Mouse (Mus musculus): ENCODE results near the gene Zfp536. TPM values are rescaled to one million over a fixed set of nuclear protein-coding genes. Genes with fewer than 3 reads are reported as not detected.

Gene Zfp536
- polyA plus RNA-seq, 1 experiment, result not detected

GRCm38 (mm10) chr7:37490312-37490711, 283.1 kb downstream of the Zfp536 start:
- TF ChIP-seq USF1 (IDR thresholded peaks at IDR 0.05; ENCODE audit: low read depth) (no peak), MYOG (IDR thresholded peaks at IDR 0.05; ENCODE audit: control insufficient read depth, extremely low read depth, insufficient read length) (no peak), MYOD1 (IDR thresholded peaks at IDR 0.05; ENCODE audit: control insufficient read depth, insufficient read length, low read depth) (no peak), CTCF (IDR thresholded peaks at IDR 0.05; ENCODE audit: control insufficient read depth, insufficient read depth, insufficient read length) (no peak), FOSL1 (IDR thresholded peaks at IDR 0.05; ENCODE audit: insufficient read depth, low read length, poor library complexity, severe bottlenecking) (no peak), MAX (IDR thresholded peaks at IDR 0.05) (no peak), CEBPB (IDR thresholded peaks at IDR 0.05; ENCODE audit: low read depth) (no peak)
- H3K27me3 ChIP-seq (ENCODE audit: control insufficient read depth, insufficient read depth, insufficient read length), result no peaks in the 10 kb centered on the region
- H3K79me2 ChIP-seq (ENCODE audit: control insufficient read depth, insufficient read depth), result no peaks in the 10 kb centered on the region
- no peaks in the 10 kb centered on the region for H3K79me3 ChIP-seq (ENCODE audit: low read depth)
- H3K4me3 ChIP-seq (ENCODE audit: insufficient read depth, poor library complexity, severe bottlenecking), result no peak overlapping the region
- no peaks in the 10 kb centered on the region for H3K36me3 ChIP-seq (ENCODE audit: control insufficient read depth, insufficient read depth)
- H3ac ChIP-seq (ENCODE audit: control insufficient read depth, insufficient read length, low read depth), result no peak overlapping the region

GRCm38 (mm10) chr7:37484946-37485345, 288.5 kb downstream of the Zfp536 start:
- Histone ChIP-seq H3K36me3 (ENCODE audit: control insufficient read depth, insufficient read depth) (no peaks in the 10 kb centered on the region), H3ac (ENCODE audit: control insufficient read depth, insufficient read length, low read depth) (no peak overlapping the region), H3K79me3 (ENCODE audit: low read depth) (no peaks in the 10 kb centered on the region), H3K27me3 (ENCODE audit: control insufficient read depth, insufficient read depth, insufficient read length) (no peaks in the 10 kb centered on the region), H3K4me3 (ENCODE audit: insufficient read depth, poor library complexity, severe bottlenecking) (no peak overlapping the region), H3K79me2 (ENCODE audit: control insufficient read depth, insufficient read depth) (no peaks in the 10 kb centered on the region)
- TF ChIP-seq USF1 (IDR thresholded peaks at IDR 0.05; ENCODE audit: low read depth), result no peak

- Histone ChIP-seq H3K79me3 (ENCODE audit: low read depth) (no peaks in the 10 kb centered on the region), H3K27me3 (ENCODE audit: control insufficient read depth, insufficient read depth, insufficient read length) (no peaks in the 10 kb centered on the region), H3ac (ENCODE audit: control insufficient read depth, insufficient read length, low read depth) (no peak overlapping the region), H3K4me3 (ENCODE audit: insufficient read depth, poor library complexity, severe bottlenecking) (no peak overlapping the region), H3K79me2 (ENCODE audit: control insufficient read depth, insufficient read depth) (no peaks in the 10 kb centered on the region), H3K36me3 (ENCODE audit: control insufficient read depth, insufficient read depth) (no peaks in the 10 kb centered on the region)
- TF ChIP-seq CTCF (IDR thresholded peaks at IDR 0.05; ENCODE audit: control insufficient read depth, insufficient read depth, insufficient read length), result no peak
- no peak for TF ChIP-seq FOSL1 (IDR thresholded peaks at IDR 0.05; ENCODE audit: insufficient read depth, low read length, poor library complexity, severe bottlenecking)
- no peak for TF ChIP-seq MYOD1 (IDR thresholded peaks at IDR 0.05; ENCODE audit: control insufficient read depth, insufficient read length, low read depth)
- TF ChIP-seq CEBPB (IDR thresholded peaks at IDR 0.05; ENCODE audit: low read depth), result no peak
- no peak for TF ChIP-seq MAX (IDR thresholded peaks at IDR 0.05)
- no peak for TF ChIP-seq MYOG (IDR thresholded peaks at IDR 0.05; ENCODE audit: control insufficient read depth, extremely low read depth, insufficient read length)
- TF ChIP-seq USF1 (IDR thresholded peaks at IDR 0.05; ENCODE audit: low read depth), result no peak
Measured at GRCm38 (mm10) chr7:37482564-37482963, 290.9 kb downstream of the Zfp536 start.

GRCm38 (mm10) chr7:37481165-37481564, 292.3 kb downstream of the Zfp536 start:
- H3K79me2 ChIP-seq (ENCODE audit: control insufficient read depth, insufficient read depth), result no peaks in the 10 kb centered on the region
- H3K79me3 ChIP-seq (ENCODE audit: low read depth), result no peaks in the 10 kb centered on the region
- no peaks in the 10 kb centered on the region for H3K36me3 ChIP-seq (ENCODE audit: control insufficient read depth, insufficient read depth)
- H3K4me3 ChIP-seq (ENCODE audit: insufficient read depth, poor library complexity, severe bottlenecking), result no peak overlapping the region
- H3ac ChIP-seq (ENCODE audit: control insufficient read depth, insufficient read length, low read depth), result no peak overlapping the region
- no peak for TF ChIP-seq CTCF (IDR thresholded peaks at IDR 0.05; ENCODE audit: control insufficient read depth, insufficient read depth, insufficient read length)
- no peak for TF ChIP-seq MAX (IDR thresholded peaks at IDR 0.05)
- TF ChIP-seq MYOD1 (IDR thresholded peaks at IDR 0.05; ENCODE audit: control insufficient read depth, insufficient read length, low read depth), result no peak
- TF ChIP-seq USF1 (IDR thresholded peaks at IDR 0.05; ENCODE audit: low read depth), result no peak
- TF ChIP-seq MYOG (IDR thresholded peaks at IDR 0.05; ENCODE audit: control insufficient read depth, extremely low read depth, insufficient read length), result no peak
- TF ChIP-seq FOSL1 (IDR thresholded peaks at IDR 0.05; ENCODE audit: insufficient read depth, low read length, poor library complexity, severe bottlenecking), result no peak
- no peak for TF ChIP-seq CEBPB (IDR thresholded peaks at IDR 0.05; ENCODE audit: low read depth)
- no peaks in the 10 kb centered on the region for H3K27me3 ChIP-seq (ENCODE audit: control insufficient read depth, insufficient read depth, insufficient read length)

- Histone ChIP-seq H3K27me3 (ENCODE audit: control insufficient read depth, insufficient read depth, insufficient read length) (no peaks in the 10 kb centered on the region), H3K79me3 (ENCODE audit: low read depth) (no peaks in the 10 kb centered on the region), H3ac (ENCODE audit: control insufficient read depth, insufficient read length, low read depth) (no peak overlapping the region), H3K79me2 (ENCODE audit: control insufficient read depth, insufficient read depth) (no peaks in the 10 kb centered on the region), H3K4me3 (ENCODE audit: insufficient read depth, poor library complexity, severe bottlenecking) (no peak overlapping the region), H3K36me3 (ENCODE audit: control insufficient read depth, insufficient read depth) (no peaks in the 10 kb centered on the region)
- TF ChIP-seq CTCF (IDR thresholded peaks at IDR 0.05; ENCODE audit: control insufficient read depth, insufficient read depth, insufficient read length), result no peak
- TF ChIP-seq FOSL1 (IDR thresholded peaks at IDR 0.05; ENCODE audit: insufficient read depth, low read length, poor library complexity, severe bottlenecking), result no peak
- TF ChIP-seq MYOG (IDR thresholded peaks at IDR 0.05; ENCODE audit: control insufficient read depth, extremely low read depth, insufficient read length), result no peak
- TF ChIP-seq MAX (IDR thresholded peaks at IDR 0.05), result no peak
- TF ChIP-seq USF1 (IDR thresholded peaks at IDR 0.05; ENCODE audit: low read depth), result no peak
- TF ChIP-seq MYOD1 (IDR thresholded peaks at IDR 0.05; ENCODE audit: control insufficient read depth, insufficient read length, low read depth), result no peak
- TF ChIP-seq CEBPB (IDR thresholded peaks at IDR 0.05; ENCODE audit: low read depth), result no peak
Measured at GRCm38 (mm10) chr7:37477309-37477708, 296.1 kb downstream of the Zfp536 start.

GRCm38 (mm10) chr7:37475485-37475884, 298.0 kb downstream of the Zfp536 start:
- Histone ChIP-seq H3K79me3 (ENCODE audit: low read depth) (no peaks in the 10 kb centered on the region), H3K36me3 (ENCODE audit: control insufficient read depth, insufficient read depth) (no peaks in the 10 kb centered on the region), H3ac (ENCODE audit: control insufficient read depth, insufficient read length, low read depth) (no peak overlapping the region), H3K27me3 (ENCODE audit: control insufficient read depth, insufficient read depth, insufficient read length) (no peaks in the 10 kb centered on the region), H3K79me2 (ENCODE audit: control insufficient read depth, insufficient read depth) (no peaks in the 10 kb centered on the region), H3K4me3 (ENCODE audit: insufficient read depth, poor library complexity, severe bottlenecking) (no peak overlapping the region)
- no peak for TF ChIP-seq MYOG (IDR thresholded peaks at IDR 0.05; ENCODE audit: control insufficient read depth, extremely low read depth, insufficient read length)
- TF ChIP-seq USF1 (IDR thresholded peaks at IDR 0.05; ENCODE audit: low read depth), result no peak
- no peak for TF ChIP-seq FOSL1 (IDR thresholded peaks at IDR 0.05; ENCODE audit: insufficient read depth, low read length, poor library complexity, severe bottlenecking)

Data from C2C12 (cell line).